Mouse (Mus musculus): Measurements from ENCODE around the gene 1700010B08Rik. TPM values are rescaled to one million over a fixed set of nuclear protein-coding genes. Genes with fewer than 3 reads are reported as not detected.
A peak's percentile ranks its signal among the peaks of the same experiment; 100 is the strongest.

The 1700010B08Rik gene
- polyA plus RNA-seq, 1 experiment from 2014 or later, result not detected

GRCm38 (mm10) chr2:173748961-173749659 is 29.9 kb downstream of the 1700010B08Rik start:
- no peak for ATAC-seq (ENCODE audit: low FRiP score, low TSS enrichment)
- no peaks in the 10 kb centered on the region for H3K27me3 ChIP-seq (ENCODE audit: control insufficient read depth, insufficient read depth, low read length)
- no peak overlapping the region for H3K9ac ChIP-seq (ENCODE audit: low read depth, low read length)
- WGBS, result 88% methylated on average over 2 of the region's 2 CpGs
- H3K4me2 ChIP-seq (replicated peaks; ENCODE audit: low read depth, low read length), result no peak overlapping the region
- H3K9me3 ChIP-seq (ENCODE audit: control insufficient read depth, low read length), result peaks cover 4% of the 10 kb centered on the region; the same call in 1 of the 2 replicates
- H3K36me3 ChIP-seq (ENCODE audit: control insufficient read depth, insufficient read depth, low read length), result no peaks in the 10 kb centered on the region
- H3K4me1 ChIP-seq (ENCODE audit: control insufficient read depth, insufficient read depth, low read length), result no peaks in the 10 kb centered on the region
- no peak overlapping the region for H3K27ac ChIP-seq (ENCODE audit: low read depth, low read length)
- H3K4me3 ChIP-seq (ENCODE audit: low read length), result no peak overlapping the region

- Histone ChIP-seq H3K4me3 (ENCODE audit: low read length) (no peak overlapping the region), H3K27me3 (ENCODE audit: control insufficient read depth, insufficient read depth, low read length) (no peaks in the 10 kb centered on the region), H3K27ac (ENCODE audit: low read depth, low read length) (no peak overlapping the region), H3K4me1 (ENCODE audit: control insufficient read depth, insufficient read depth, low read length) (peaks cover 17% of the 10 kb centered on the region; the same call in 1 of the 2 replicates), H3K9me3 (ENCODE audit: control insufficient read depth, low read length) (no peaks in the 10 kb centered on the region), H3K4me2 (replicated peaks; ENCODE audit: low read depth, low read length) (no peak overlapping the region), H3K36me3 (ENCODE audit: control insufficient read depth, insufficient read depth, low read length) (0 out of 2 replicates have a peak, but pooled peaks cover 2% of the 10 kb centered on the region), H3K9ac (ENCODE audit: low read depth, low read length) (no peak overlapping the region)
- 34% methylated on average over 8 of the region's 8 CpGs for WGBS
- peak; percentile 73 for ATAC-seq (ENCODE audit: low FRiP score, low TSS enrichment)
These were observed 36.4 kb downstream of the 1700010B08Rik start for GRCm38 (mm10) chr2:173755433-173756144.

- no peak overlapping the region for H3K27ac ChIP-seq (ENCODE audit: low read depth, low read length)
- no peak overlapping the region for H3K9ac ChIP-seq (ENCODE audit: low read depth, low read length)
- H3K4me3 ChIP-seq (ENCODE audit: low read length), result no peak overlapping the region
- H3K27me3 ChIP-seq (ENCODE audit: control insufficient read depth, insufficient read depth, low read length), result no peaks in the 10 kb centered on the region
- H3K9me3 ChIP-seq (ENCODE audit: control insufficient read depth, low read length), result no peaks in the 10 kb centered on the region
- peaks cover 17% of the 10 kb centered on the region; the same call in 1 of the 2 replicates for H3K4me1 ChIP-seq (ENCODE audit: control insufficient read depth, insufficient read depth, low read length)
- WGBS, result 73% methylated on average over 8 of the region's 8 CpGs
- no peak for ATAC-seq (ENCODE audit: low FRiP score, low TSS enrichment)
- no peak overlapping the region for H3K4me2 ChIP-seq (replicated peaks; ENCODE audit: low read depth, low read length)
- peaks cover 2% of the 10 kb centered on the region; the same call in 1 of the 2 replicates for H3K36me3 ChIP-seq (ENCODE audit: control insufficient read depth, insufficient read depth, low read length)
These were observed 38.5 kb downstream of the 1700010B08Rik start for GRCm38 (mm10) chr2:173757624-173758155.

- no peak overlapping the region for H3K9ac ChIP-seq (ENCODE audit: low read depth, low read length)
- H3K9me3 ChIP-seq (ENCODE audit: control insufficient read depth, low read length), result no peaks in the 10 kb centered on the region
- no peak for ATAC-seq (ENCODE audit: low FRiP score, low TSS enrichment)
- 86% methylated on average over 6 of the region's 6 CpGs for WGBS
- H3K27ac ChIP-seq (ENCODE audit: low read depth, low read length), result no peak overlapping the region
- peaks cover 15% of the 10 kb centered on the region; the same call in 1 of the 2 replicates for H3K36me3 ChIP-seq (ENCODE audit: control insufficient read depth, insufficient read depth, low read length)
- no peak overlapping the region for H3K4me2 ChIP-seq (replicated peaks; ENCODE audit: low read depth, low read length)
- no peaks in the 10 kb centered on the region for H3K27me3 ChIP-seq (ENCODE audit: control insufficient read depth, insufficient read depth, low read length)
- no peak overlapping the region for H3K4me3 ChIP-seq (ENCODE audit: low read length)
- 0 out of 2 replicates have a peak, but pooled peaks cover 10% of the 10 kb centered on the region for H3K4me1 ChIP-seq (ENCODE audit: control insufficient read depth, insufficient read depth, low read length)
These were observed 41.4 kb downstream of the 1700010B08Rik start for GRCm38 (mm10) chr2:173760607-173761006.

GRCm38 (mm10) chr2:173764629-173765028 is 45.4 kb downstream of the 1700010B08Rik start:
- WGBS, result 23% methylated on average over 3 of the region's 3 CpGs
- Histone ChIP-seq H3K27me3 (ENCODE audit: control insufficient read depth, insufficient read depth, low read length) (no peaks in the 10 kb centered on the region), H3K9ac (ENCODE audit: low read depth, low read length) (no peak overlapping the region), H3K4me3 (ENCODE audit: low read length) (no peak overlapping the region), H3K4me1 (ENCODE audit: control insufficient read depth, insufficient read depth, low read length) (peaks cover 18% of the 10 kb centered on the region; the same call in 1 of the 2 replicates), H3K36me3 (ENCODE audit: control insufficient read depth, insufficient read depth, low read length) (peaks cover 13% of the 10 kb centered on the region; the same call in 1 of the 2 replicates), H3K4me2 (replicated peaks; ENCODE audit: low read depth, low read length) (no peak overlapping the region), H3K27ac (ENCODE audit: low read depth, low read length) (no peak overlapping the region), H3K9me3 (ENCODE audit: control insufficient read depth, low read length) (no peaks in the 10 kb centered on the region)
- ATAC-seq (ENCODE audit: low FRiP score, low TSS enrichment), result peak; percentile 44; the same call in 1 of the 2 replicates

- 41% methylated on average over 8 of the region's 8 CpGs for WGBS
- no peak overlapping the region; the same call in 1 of the 2 replicates for H3K27ac ChIP-seq (ENCODE audit: low read depth, low read length)
- peaks cover 15% of the 10 kb centered on the region; the same call in 1 of the 2 replicates for H3K36me3 ChIP-seq (ENCODE audit: control insufficient read depth, insufficient read depth, low read length)
These were observed 48.9 kb downstream of the 1700010B08Rik start for GRCm38 (mm10) chr2:173767959-173768595.

GRCm38 (mm10) chr2:173769183-173769582 is 50.0 kb downstream of the 1700010B08Rik start:
- Histone ChIP-seq H3K4me1 (ENCODE audit: control insufficient read depth, insufficient read depth, low read length) (peaks cover 36% of the 10 kb centered on the region; the same call in 1 of the 2 replicates), H3K4me2 (replicated peaks; ENCODE audit: low read depth, low read length) (no peak overlapping the region), H3K9me3 (ENCODE audit: control insufficient read depth, low read length) (no peaks in the 10 kb centered on the region), H3K27me3 (ENCODE audit: control insufficient read depth, insufficient read depth, low read length) (no peaks in the 10 kb centered on the region), H3K36me3 (ENCODE audit: control insufficient read depth, insufficient read depth, low read length) (peaks cover 7% of the 10 kb centered on the region; the same call in 1 of the 2 replicates), H3K9ac (ENCODE audit: low read depth, low read length) (no peak overlapping the region), H3K27ac (ENCODE audit: low read depth, low read length) (peak overlapping the region; percentile 38; the same call in 1 of the 2 replicates), H3K4me3 (ENCODE audit: low read length) (no peak overlapping the region)
- no peak for ATAC-seq (ENCODE audit: low FRiP score, low TSS enrichment)
- WGBS, result 73% methylated on average over 10 of the region's 10 CpGs

More at GRCm38 (mm10) chr2:173767959-173768595, 48.9 kb downstream of the 1700010B08Rik start:
- peaks cover 36% of the 10 kb centered on the region; the same call in 1 of the 2 replicates for H3K4me1 ChIP-seq (ENCODE audit: control insufficient read depth, insufficient read depth, low read length)
- no peak overlapping the region for H3K9ac ChIP-seq (ENCODE audit: low read depth, low read length)
- no peak overlapping the region for H3K4me3 ChIP-seq (ENCODE audit: low read length)
- ATAC-seq (ENCODE audit: low FRiP score, low TSS enrichment), result 0 out of 2 replicates have a peak, but pooled peaks have one; percentile 28
- no peaks in the 10 kb centered on the region for H3K9me3 ChIP-seq (ENCODE audit: control insufficient read depth, low read length)
- no peaks in the 10 kb centered on the region for H3K27me3 ChIP-seq (ENCODE audit: control insufficient read depth, insufficient read depth, low read length)
- H3K4me2 ChIP-seq (replicated peaks; ENCODE audit: low read depth, low read length), result no peak overlapping the region

GRCm38 (mm10) chr2:173770620-173771019 is 51.4 kb downstream of the 1700010B08Rik start:
- H3K4me1 ChIP-seq (ENCODE audit: control insufficient read depth, insufficient read depth, low read length), result peaks cover 42% of the 10 kb centered on the region; the same call in 1 of the 2 replicates
- 67% methylated on average over 5 of the region's 5 CpGs for WGBS
- H3K27me3 ChIP-seq (ENCODE audit: control insufficient read depth, insufficient read depth, low read length), result no peaks in the 10 kb centered on the region
- H3K9me3 ChIP-seq (ENCODE audit: control insufficient read depth, low read length), result no peaks in the 10 kb centered on the region
- H3K4me2 ChIP-seq (replicated peaks; ENCODE audit: low read depth, low read length), result no peak overlapping the region
- H3K9ac ChIP-seq (ENCODE audit: low read depth, low read length), result no peak overlapping the region
- no peak for ATAC-seq (ENCODE audit: low FRiP score, low TSS enrichment)
- 0 out of 2 replicates have a peak, but pooled peaks cover 3% of the 10 kb centered on the region for H3K36me3 ChIP-seq (ENCODE audit: control insufficient read depth, insufficient read depth, low read length)
- no peak overlapping the region for H3K27ac ChIP-seq (ENCODE audit: low read depth, low read length)
- no peak overlapping the region for H3K4me3 ChIP-seq (ENCODE audit: low read length)
